ENCODE assay signal across 9 mouse cellular contexts in the genomic region with DNA sequence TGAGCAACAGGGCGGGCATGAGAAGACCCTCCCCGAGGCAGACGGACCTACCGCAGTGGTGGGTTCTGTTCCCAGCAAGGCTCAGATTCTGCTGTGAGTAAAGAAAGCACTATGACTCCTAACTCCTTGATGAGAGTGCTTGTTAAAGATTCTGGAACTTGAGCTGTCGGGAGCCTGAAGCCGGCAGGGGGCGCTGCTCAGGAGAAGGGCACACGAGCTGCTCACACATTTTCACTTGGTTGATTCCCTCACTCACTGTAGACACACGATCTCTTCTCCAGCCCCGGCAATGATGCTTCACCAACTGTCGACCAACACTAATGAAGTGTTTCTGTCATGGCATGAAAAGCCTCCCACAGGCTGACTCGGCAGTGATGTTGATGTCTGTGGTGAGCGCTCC.
DNase-seq lines count a peak whose midpoint lies in the region; ATAC-seq lines count a peak whose summit lies in the region.
"Had no signal": no experiment of that assay in that cellular context is flagged by ENCODE, and none has a peak within 500 bp of the region (broad histone marks: within the 10 kb centered on the region; RNA-seq: fewer than 3 reads in every experiment).

No protein-coding gene starts in this region.

- no peaks in the 10 kb centered on the region for H3K9me3 ChIP-seq in neural tube, embryonic 15.5 days (replicated peaks)
- H3K9me3 ChIP-seq: neural tube, embryonic 12.5 days had no signal

- no peaks in the 10 kb centered on the region for H3K27me3 ChIP-seq in neural tube, embryonic 15.5 days (replicated peaks)
- H3K27me3 ChIP-seq: neural tube, embryonic 12.5 days had no signal

- peak; percentile 59 for DNase-seq in neural tube, embryonic 10.5 days (ENCODE audit: extremely low spot score, low spot score)
- peak; percentile 32 for DNase-seq in c-Kit-positive CD71-positive TER-119-positive erythroid progenitor cells, embryonic 14.5 days (ENCODE audit: low spot score)
- peak; percentile 15 to 48 for DNase-seq in frontal cortex, postnatal 10 days (ENCODE audit: low spot score in 2 of 2)
- peak; percentile 45 to 60 for DNase-seq in kidney, postnatal 25 days
- DNase-seq in lung, adult 18-20 months: peak; percentile 30 to 31
- DNase-seq in right cerebral cortex, postnatal 25 days: peak; percentile 40
- no peak for DNase-seq in adipocyte (ENCODE audit: low spot score)

- no peak for ATAC-seq in neural tube, embryonic 15.5 days (ENCODE audit: low FRiP score)

- H3K36me3 ChIP-seq in neural tube, embryonic 15.5 days: no peaks in the 10 kb centered on the region
- H3K36me3 ChIP-seq: neural tube, embryonic 12.5 days had no signal

- no peak overlapping the region for H3K4me2 ChIP-seq in neural tube, embryonic 15.5 days
- H3K4me2 ChIP-seq: neural tube, embryonic 12.5 days had no signal

- H3K9ac ChIP-seq in neural tube, embryonic 15.5 days (replicated peaks): no peak overlapping the region
- H3K9ac ChIP-seq: neural tube, embryonic 12.5 days had no signal

- no peak overlapping the region for H3K27ac ChIP-seq in neural tube, embryonic 15.5 days (replicated peaks)
- H3K27ac ChIP-seq: neural tube, embryonic 12.5 days had no signal

- peaks cover 4% of the 10 kb centered on the region for H3K4me1 ChIP-seq in neural tube, embryonic 15.5 days

- no peak overlapping the region for H3K4me3 ChIP-seq in neural tube, embryonic 15.5 days (replicated peaks)
- H3K4me3 ChIP-seq: neural tube, embryonic 12.5 days had no signal

- 29% methylated on average over 13 of the region's 13 CpGs for WGBS in neural tube, embryonic 15.5 days
